Mouse (Mus musculus) embryonic facial prominence, embryonic 14.5 days (tissue): ENCODE results near the gene Fcrlb. TPM values are rescaled to one million over a fixed set of nuclear protein-coding genes. Genes with fewer than 3 reads are reported as not detected.

Source experiments
- ATAC-seq: fragments of 200-750 bp; cut with Nextera tagmentation; 2 replicates; pipeline ENCODE4 v1.8.0; 2017; ENCODE audit warnings: low read depth, moderate number of reproducible peaks, moderate TSS enrichment
- DNase-seq: peaks from one replicate; pipeline ENCODE4 v3.0.0-alpha.2; 2015; ENCODE audit warnings: low spot score
- H3K27ac ChIP-seq: fragments of 300-500 bp; sonication (generic); replicated peaks from 2 replicates; pipeline ENCODE4 v1.5.1; 2014; ENCODE audit warnings: low read depth, mild to moderate bottlenecking, low read length, moderate library complexity
- H3K27me3 ChIP-seq: fragments of 300-500 bp; sonication (generic); replicated peaks from 2 replicates; pipeline ENCODE4 v1.6.1; 2014; ENCODE audit warnings: low read length; ENCODE audit not compliant: control insufficient read depth, insufficient read depth
- H3K36me3 ChIP-seq: fragments of 300-500 bp; sonication (generic); 2 replicates; pipeline ENCODE4 v1.6.1; 2014; ENCODE audit warnings: low read length, mixed read lengths; ENCODE audit not compliant: control insufficient read depth, insufficient read depth
- H3K4me1 ChIP-seq: fragments of 300-500 bp; sonication (generic); 2 replicates; pipeline ENCODE4 v1.6.1; 2014; ENCODE audit warnings: antibody characterized with exemption, low read length; ENCODE audit not compliant: control insufficient read depth, insufficient read depth
- H3K4me2 ChIP-seq: fragments of 300-500 bp; sonication (generic); 2 replicates; pipeline ENCODE4 v1.6.1; 2014; ENCODE audit warnings: low read depth, mild to moderate bottlenecking, low read length, moderate library complexity, mixed read lengths
- H3K4me3 ChIP-seq: fragments of 300-500 bp; sonication (generic); 2 replicates; pipeline ENCODE4 v1.5.1; 2014; ENCODE audit warnings: low read depth, mild to moderate bottlenecking, low read length
- H3K9ac ChIP-seq: fragments of 300-500 bp; sonication (generic); 2 replicates; pipeline ENCODE4 v1.6.1; 2014; ENCODE audit warnings: low read depth, mild to moderate bottlenecking, low read length, moderate library complexity, mixed read lengths
- H3K9me3 ChIP-seq: fragments of 300-500 bp; sonication (generic); 2 replicates; pipeline ENCODE4 v1.6.1; 2016; ENCODE audit warnings: low read length; ENCODE audit not compliant: control insufficient read depth
- WGBS: fragments of 180-500 bp; shearing (Covaris S2); extraction: QIAGEN DNeasy Blood & Tissue Kit; methylation state at CpG from one replicate; pipeline ENCODE4 v1.1.7; 2014; 5-methylcytosine and 5-hydroxymethylcytosine counted together
- polyA plus RNA-seq: library from polyadenylated mRNA; unstranded; fragments of >200 nt; fragmentation: Nextera tagmentation; extraction: Ambion mirVana; gene quantifications from 2 replicates; pipeline ENCODE4 v1.2.1, GENCODE M21; 2014

Fcrlb gene
- polyA plus RNA-seq, 1 experiment from 2014 or later, result not detected

DNA sequence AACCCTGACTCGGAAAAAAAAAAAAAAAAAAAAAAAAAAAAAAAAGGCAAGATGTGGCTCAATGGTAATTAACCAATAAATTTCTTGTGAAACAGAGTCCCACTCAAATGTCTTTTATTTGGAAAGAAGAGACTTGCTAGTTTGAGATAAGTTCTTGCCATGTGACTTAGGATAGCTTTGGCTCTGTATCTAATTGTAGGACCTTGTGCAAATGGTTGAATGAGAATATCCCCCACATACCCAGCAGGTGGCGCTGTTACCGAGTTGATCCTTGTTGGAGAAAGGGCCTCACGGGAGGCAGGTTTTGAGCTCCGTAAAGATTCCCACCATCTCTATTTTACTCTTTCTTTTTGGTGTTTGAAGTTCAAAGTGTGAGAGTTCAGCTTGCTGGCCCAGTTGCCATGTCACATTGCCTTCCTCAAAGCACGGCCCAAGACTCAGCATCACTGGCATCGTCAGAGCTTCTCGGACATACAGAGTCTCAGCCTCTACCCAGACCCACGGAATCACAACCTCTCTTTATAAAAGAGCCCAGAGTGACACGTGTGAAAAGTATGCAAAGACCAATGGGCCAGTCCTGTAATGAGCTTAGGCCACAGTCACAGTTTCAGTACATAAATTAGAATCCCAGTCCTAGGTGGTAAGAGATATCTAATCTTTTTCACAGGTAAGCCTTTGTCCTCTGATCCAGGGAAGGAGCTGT, 11.1 kb downstream of the Fcrlb start:
- Histone ChIP-seq H3K27ac (no peak overlapping the region), H3K4me2 (peak overlapping the region; percentile 24; the same call in 1 of the 2 replicates)

DNA sequence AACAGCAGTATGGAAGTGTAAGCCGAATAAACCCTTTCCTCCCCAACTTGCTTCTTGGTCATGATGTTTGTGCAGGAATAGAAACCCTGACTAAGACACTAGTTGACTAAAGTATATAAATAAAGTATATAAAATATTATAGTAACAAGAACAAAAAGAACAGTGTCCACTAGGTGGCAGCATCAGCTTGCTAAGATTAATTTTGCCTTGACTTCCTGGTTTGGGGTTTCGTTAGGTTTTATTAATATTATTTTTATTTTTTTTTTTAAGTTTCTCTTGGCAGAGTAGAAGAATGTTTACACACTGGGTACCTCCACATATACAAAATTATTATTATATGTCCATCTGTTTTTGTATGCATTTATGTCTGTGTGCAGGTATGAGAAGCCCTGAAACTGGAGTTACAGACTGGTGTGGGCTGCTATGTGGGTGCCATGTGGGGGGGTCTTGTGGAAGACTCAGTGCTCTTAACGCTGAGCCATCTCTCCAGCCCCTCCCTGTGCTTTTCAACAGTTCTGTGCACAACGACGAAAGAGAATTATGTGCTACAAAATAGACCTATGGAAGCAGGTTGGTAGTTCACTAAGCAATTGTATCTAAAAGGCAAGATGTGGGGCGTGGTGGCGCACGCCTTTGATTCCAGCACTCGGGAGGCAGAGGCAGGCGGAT, 11.8 kb downstream of the Fcrlb start:
- DNase-seq, result peak; percentile 80

More for the DNA sequence above, 11.1 kb downstream of the Fcrlb start:
- Histone ChIP-seq H3K36me3 (no peaks in the 10 kb centered on the region), H3K9me3 (no peaks in the 10 kb centered on the region), H3K4me3 (no peak overlapping the region; the same call in 1 of the 2 replicates), H3K4me1 (no peaks in the 10 kb centered on the region), H3K27me3 (peaks cover 14% of the 10 kb centered on the region), H3K9ac (no peak overlapping the region)
- peak; percentile 65; the same call in 1 of the 2 replicates for ATAC-seq
- peak; percentile 83 for DNase-seq
- 28% methylated on average over 10 of the region's 10 CpGs for WGBS

DNA sequence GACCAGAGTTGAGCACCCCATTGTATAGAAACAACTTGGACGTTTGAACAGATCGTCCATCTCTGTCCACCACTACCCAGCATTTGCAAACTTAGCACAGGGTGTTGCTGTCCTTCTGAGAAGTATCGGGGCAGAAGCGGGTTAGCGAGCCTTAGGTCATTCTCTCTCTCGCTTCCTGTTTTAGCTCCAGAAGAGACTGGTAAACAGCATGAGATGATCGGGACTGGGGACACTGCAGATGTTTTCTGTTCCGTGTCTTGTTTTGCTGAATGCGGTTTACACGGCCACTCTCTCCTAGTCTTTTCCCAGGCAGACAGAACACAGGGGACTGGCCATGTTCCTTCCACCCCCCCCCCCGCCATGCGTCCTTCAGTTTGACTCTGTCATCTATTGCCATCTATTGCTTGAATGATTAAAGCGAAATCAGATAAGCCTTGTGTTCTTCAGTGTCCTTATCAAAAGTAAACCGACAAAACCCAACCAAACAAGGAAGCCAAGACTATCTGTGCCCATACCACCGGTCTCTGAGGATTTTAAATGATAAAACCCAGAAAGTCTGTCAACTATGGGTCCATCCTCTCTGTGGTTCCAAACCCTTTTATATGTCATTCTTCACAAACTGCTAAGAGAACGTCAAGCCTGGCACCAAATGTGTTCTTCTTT, 14.2 kb downstream of the Fcrlb start:
- Histone ChIP-seq H3K9me3 (no peaks in the 10 kb centered on the region), H3K27me3 (peaks cover 5% of the 10 kb centered on the region), H3K4me2 (no peak overlapping the region), H3K4me1 (no peaks in the 10 kb centered on the region), H3K4me3 (no peak overlapping the region), H3K36me3 (no peaks in the 10 kb centered on the region), H3K27ac (no peak overlapping the region), H3K9ac (no peak overlapping the region)
- 73% methylated on average over 16 of the region's 16 CpGs for WGBS
- DNase-seq (no peak), ATAC-seq (no peak)

More for the DNA sequence above, 11.8 kb downstream of the Fcrlb start:
- Histone ChIP-seq H3K4me1 (no peaks in the 10 kb centered on the region), H3K4me3 (no peak overlapping the region), H3K4me2 (peak overlapping the region; percentile 29), H3K27ac (no peak overlapping the region), H3K36me3 (no peaks in the 10 kb centered on the region), H3K27me3 (peaks cover 6% of the 10 kb centered on the region), H3K9me3 (no peaks in the 10 kb centered on the region), H3K9ac (no peak overlapping the region)
- 30% methylated on average over 10 of the region's 10 CpGs for WGBS
- ATAC-seq, result no peak

DNA sequence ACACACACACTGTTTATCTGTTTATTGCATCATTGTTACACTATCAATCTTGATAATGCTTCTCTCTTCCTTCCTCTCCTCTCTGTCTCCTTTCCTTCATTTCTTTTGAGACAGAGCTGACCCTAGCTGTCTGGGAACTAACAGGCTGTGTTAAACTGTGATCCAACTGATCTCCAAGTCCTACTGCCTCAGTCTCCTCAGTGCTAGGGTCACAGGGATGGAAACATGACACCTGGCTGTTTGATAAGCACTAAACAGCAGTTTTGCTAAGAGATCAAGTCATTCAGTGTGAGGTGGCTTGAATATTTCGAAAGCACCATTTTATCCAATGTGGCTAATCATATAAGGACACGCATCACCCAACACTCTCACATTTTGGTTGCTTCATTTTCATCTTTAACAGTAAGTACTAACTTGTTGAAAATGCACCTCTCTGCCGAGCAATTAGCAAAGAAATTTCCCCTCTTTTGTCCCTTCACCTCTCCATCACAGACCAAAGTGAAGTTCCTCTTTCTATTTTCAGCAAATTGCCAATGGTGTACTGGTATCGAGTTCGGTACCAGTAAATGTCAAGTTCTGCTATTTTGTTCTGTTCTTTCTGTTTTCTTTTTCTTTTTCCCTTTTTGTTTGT, 16.0 kb downstream of the Fcrlb start:
- ATAC-seq (no peak), DNase-seq (no peak)
- H3K27ac ChIP-seq, result no peak overlapping the region
- H3K4me2 ChIP-seq, result no peak overlapping the region
- H3K36me3 ChIP-seq, result no peaks in the 10 kb centered on the region
- no peak overlapping the region for H3K9ac ChIP-seq
- H3K4me3 ChIP-seq, result no peak overlapping the region
- H3K9me3 ChIP-seq, result no peaks in the 10 kb centered on the region
- H3K4me1 ChIP-seq, result no peaks in the 10 kb centered on the region
- peaks cover 5% of the 10 kb centered on the region; the same call in 1 of the 2 replicates for H3K27me3 ChIP-seq
- WGBS, result 81% methylated on average over 5 of the region's 5 CpGs

DNA sequence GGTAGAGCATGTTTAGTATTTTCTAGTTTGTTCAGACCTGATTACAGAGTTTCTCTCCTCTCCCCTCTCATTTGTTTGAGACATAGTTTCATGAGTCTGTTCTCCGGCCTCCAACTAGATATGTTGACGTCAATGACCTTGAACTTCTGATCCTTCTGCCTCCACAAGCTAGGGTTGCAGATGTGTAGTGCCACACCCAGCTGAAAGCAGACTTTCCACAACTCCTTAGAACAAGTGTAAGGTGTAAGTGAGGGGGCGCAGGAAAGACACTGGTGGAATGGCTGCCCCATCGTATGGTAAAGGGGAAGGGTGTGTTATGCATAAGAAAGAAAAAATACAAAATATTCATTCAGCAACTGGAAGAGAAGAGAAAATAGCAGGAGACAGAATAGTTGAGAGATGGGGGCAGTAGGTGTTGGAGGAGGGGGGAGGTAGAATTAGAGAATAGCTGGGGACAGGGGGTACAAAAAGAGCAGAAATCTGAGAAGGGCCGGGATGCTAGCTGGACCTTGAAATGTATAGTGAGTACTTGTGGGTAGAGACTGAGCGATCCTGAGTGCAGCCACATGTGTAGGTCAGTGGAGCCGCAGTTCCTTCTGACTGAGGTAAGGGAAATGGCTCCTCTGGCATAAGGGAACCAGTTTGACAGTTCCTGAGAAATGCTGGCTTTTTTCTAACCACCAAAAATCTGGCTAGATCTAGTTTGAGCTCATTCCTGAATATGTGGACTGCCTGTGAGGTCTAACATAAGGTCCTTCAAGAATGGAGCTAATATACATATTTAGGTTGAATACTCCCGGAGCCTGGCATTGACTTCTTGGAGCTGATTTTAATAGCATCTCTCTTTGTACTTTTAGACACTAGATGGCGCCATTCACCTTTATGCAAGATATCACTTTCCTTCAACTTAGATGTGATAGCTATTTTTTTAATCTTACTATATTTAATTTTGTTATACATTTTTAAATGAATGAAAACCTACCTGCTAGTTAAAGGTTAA, 17.8 kb downstream of the Fcrlb start:
- 56% methylated on average over 9 of the region's 9 CpGs for WGBS
- Histone ChIP-seq H3K9ac (no peak overlapping the region), H3K4me1 (no peaks in the 10 kb centered on the region), H3K36me3 (no peaks in the 10 kb centered on the region), H3K4me2 (no peak overlapping the region), H3K27ac (no peak overlapping the region), H3K4me3 (no peak overlapping the region), H3K27me3 (peaks cover 5% of the 10 kb centered on the region; the same call in 1 of the 2 replicates), H3K9me3 (no peaks in the 10 kb centered on the region)
- DNase-seq (peak; percentile 69), ATAC-seq (no peak)

DNA sequence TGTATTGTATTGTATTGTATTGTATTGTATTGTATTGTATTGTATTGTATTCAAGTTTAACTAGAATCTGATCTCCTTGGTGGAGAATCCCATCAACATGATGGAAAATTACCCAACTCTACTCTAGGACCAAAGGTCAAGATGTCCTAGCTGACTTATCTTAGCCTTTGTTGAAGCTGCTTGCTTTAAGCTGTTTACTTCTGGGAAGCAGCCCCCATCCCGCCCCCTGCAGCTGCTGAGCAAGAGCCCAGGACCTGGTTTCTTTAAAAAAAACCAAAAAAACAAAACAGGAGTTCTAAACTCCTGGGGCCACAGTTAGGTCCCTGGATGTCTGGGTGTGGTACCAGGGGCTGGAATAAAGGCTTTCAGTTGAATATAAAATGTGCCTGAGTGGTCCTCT, 20.5 kb downstream of the Fcrlb start:
- 61% methylated on average over 1 of the region's 1 CpGs for WGBS
- H3K4me3 ChIP-seq, result no peak overlapping the region
- ATAC-seq (no peak), DNase-seq (no peak)
- no peaks in the 10 kb centered on the region for H3K27me3 ChIP-seq
- no peaks in the 10 kb centered on the region for H3K9me3 ChIP-seq
- no peak overlapping the region for H3K4me2 ChIP-seq
- H3K36me3 ChIP-seq, result no peaks in the 10 kb centered on the region
- no peaks in the 10 kb centered on the region for H3K4me1 ChIP-seq
- H3K9ac ChIP-seq, result no peak overlapping the region
- no peak overlapping the region for H3K27ac ChIP-seq

DNA sequence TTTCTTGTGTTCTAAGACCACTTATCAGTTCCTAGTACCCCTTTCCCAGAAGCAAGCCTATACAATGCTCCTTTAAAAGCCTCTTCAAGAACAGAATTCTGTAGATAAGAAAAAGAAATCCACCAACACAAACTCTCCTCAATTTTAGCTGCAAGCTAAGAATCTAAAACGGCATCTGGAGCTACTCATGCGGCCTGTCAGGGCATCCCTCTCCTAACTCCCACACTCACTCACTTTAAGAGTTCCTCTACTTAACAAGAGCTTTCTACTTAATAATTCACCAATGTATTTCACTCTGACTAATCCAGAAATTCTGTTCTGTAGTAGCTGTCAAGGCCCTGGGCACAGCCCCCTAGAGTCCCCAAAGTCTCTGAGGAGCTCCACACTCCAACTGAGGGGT, 21.1 kb downstream of the Fcrlb start:
- no peak for ATAC-seq
- Histone ChIP-seq H3K27ac (no peak overlapping the region), H3K9me3 (no peaks in the 10 kb centered on the region), H3K4me1 (no peaks in the 10 kb centered on the region), H3K9ac (no peak overlapping the region), H3K4me3 (no peak overlapping the region), H3K4me2 (no peak overlapping the region), H3K36me3 (no peaks in the 10 kb centered on the region), H3K27me3 (no peaks in the 10 kb centered on the region)
- no peak for DNase-seq
- 51% methylated on average over 2 of the region's 2 CpGs for WGBS
